Mouse (Mus musculus) ovary, postnatal 10 days (tissue): ENCODE measurements around the gene Samd3.

Experiments
- DNase-seq: peaks from one replicate; pipeline ENCODE4 v3.0.0; 2022; ENCODE audit warnings: low spot score

Gene Samd3

DNA sequence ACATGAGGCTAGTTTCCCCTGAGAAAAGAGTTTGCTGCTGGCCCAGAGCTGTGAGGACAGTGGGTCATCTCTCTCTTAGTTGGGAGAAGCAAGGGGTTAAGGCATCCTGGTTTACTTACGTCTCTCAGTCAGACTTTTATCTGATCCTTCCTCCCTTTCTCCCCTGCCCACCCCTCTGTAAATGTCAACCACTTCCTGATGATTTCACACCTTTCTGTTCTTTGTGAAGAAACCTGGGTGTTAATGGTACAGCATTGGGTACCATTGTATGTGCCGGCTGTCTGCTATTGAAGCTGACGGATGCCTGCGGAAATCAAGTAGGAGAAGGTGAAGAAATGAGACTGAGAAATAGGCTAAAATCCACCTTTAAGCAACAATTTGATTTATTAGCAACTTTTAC, at the start of gene Samd3:
TSS of gene Samd3 (plus strand) at position 220 of the 400 bp plus-strand sequence.
- DNase-seq, result no peak

DNA sequence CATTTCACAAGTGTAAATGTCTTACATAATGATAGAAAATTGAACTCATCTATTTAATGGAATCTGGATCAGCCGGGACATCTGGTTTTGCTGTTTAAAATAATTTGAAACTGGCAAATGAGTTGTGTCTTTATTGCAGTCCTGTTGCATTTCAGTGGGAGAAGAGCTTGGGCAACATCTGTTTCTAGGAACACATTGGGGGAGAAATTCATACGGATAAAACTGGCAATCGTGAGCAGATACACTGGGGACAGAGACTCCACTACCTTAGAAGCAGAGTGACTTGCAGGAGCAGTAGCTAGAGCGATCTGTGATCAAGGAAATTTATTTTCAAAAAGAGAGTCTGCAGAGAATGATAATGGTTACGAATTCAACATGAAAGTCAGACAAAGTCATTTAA, 44.2 kb upstream of the Samd3 start:
- DNase-seq, result no peak

DNA sequence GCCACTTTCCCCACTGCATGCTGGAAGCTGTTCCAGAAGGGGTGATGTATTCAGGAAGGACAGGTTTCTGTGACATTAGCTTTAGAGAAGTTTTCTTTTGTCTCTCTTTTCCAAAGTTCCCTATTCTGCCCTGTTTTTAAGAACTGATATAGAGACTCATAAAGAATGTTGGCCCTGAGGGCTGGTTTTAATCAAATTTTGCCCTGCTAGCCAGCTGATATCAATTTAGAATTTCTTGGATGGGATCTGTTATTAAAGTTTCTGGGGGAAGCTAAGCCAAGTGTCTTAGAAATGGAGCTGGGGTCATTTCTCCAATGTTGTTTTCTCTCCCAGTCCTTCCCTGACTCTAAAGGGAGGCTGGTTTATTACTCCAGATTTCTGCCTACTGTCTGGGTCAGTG, 38.7 kb upstream of the Samd3 start:
- DNase-seq, result no peak

- no peak for DNase-seq
These were observed 34.6 kb upstream of the Samd3 start for GRCm38 (mm10) chr10:26194892-26195291.

DNA sequence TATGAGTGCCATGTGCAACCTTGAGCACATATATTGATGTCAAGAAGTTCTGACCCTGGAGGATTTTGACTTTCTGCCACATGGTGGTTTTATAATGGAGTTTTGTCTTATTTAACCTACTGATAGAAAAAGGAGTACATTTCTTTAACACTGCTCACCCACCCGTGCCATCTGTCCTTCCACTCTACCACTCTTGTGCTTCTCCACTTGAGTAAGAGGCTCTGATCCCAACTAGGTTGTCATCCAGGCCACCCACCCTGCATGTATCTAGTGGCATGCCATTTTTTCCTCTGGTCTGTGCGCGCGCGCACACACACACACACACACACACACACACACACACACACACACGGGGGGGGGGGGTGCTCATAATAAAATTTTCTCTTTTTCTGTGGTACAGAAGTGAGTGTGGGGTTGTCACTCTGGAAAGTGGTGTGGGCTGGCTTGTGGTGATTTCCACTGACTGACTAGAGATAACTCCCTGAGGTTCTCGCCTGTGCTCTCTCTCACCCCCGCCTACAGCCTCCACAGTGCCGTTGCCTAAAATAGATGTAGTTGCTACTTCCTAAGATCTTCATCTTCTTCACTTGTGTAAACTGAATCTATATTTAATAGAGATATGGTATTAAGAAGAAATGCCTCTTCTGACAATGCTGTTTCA, 26.7 kb upstream of the Samd3 start:
- DNase-seq, result no peak

GRCm38 (mm10) chr10:26220729-26221128, 8.8 kb upstream of the Samd3 start:
- DNase-seq, result no peak

DNA sequence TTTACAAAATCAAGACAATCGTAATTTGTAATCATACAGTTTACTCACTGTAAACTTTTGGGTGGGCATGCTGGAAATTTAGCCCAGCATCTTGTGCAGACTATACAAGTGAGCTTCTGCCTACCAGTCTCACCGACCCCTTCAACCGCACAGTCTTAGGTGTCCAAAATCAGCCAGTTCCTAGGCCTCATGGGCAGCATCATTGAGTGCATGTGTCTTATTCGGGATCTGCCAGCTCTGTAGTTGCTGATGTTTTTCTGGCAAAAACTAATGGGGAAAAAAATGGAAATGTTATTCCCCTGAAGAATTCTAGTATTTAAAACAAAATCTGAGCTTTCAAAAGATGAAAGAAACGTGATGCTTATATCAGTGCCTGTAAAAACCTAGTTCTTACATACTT, 3.3 kb upstream of the Samd3 start:
- DNase-seq, result no peak

GRCm38 (mm10) chr10:26226734-26227133, 2.8 kb upstream of the Samd3 start:
- DNase-seq, result no peak

- DNase-seq, result no peak
These were observed 1.3 kb upstream of the Samd3 start for GRCm38 (mm10) chr10:26228187-26228586.

GRCm38 (mm10) chr10:26232071-26232653, 2.7 kb downstream of the Samd3 start:
- DNase-seq, result no peak

- DNase-seq, result no peak
These were observed 9.1 kb downstream of the Samd3 start for GRCm38 (mm10) chr10:26238559-26238958.

GRCm38 (mm10) chr10:26239090-26239489, 9.6 kb downstream of the Samd3 start:
- no peak for DNase-seq

- DNase-seq, result no peak
These were observed 13.7 kb downstream of the Samd3 start for GRCm38 (mm10) chr10:26243203-26243602.

DNA sequence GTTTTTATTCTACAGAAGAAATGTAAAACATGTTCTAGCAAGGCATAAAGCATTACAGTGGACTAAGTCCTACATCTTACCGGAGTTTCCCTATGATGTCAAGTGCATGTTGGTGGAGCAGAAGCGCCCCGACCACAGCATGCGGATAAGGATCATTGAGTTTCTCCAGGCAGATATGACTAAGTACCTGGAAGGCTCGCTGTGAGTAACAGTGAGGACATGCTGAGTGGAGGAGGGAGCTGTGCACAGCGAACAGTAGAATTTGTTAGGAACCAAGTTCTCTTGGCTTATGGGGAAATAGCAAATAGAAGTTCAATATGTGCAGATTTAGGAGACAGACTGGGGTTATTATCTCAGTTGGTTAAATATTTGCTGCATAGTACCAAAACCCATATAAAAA, 15.0 kb downstream of the Samd3 start:
- no peak for DNase-seq

DNA sequence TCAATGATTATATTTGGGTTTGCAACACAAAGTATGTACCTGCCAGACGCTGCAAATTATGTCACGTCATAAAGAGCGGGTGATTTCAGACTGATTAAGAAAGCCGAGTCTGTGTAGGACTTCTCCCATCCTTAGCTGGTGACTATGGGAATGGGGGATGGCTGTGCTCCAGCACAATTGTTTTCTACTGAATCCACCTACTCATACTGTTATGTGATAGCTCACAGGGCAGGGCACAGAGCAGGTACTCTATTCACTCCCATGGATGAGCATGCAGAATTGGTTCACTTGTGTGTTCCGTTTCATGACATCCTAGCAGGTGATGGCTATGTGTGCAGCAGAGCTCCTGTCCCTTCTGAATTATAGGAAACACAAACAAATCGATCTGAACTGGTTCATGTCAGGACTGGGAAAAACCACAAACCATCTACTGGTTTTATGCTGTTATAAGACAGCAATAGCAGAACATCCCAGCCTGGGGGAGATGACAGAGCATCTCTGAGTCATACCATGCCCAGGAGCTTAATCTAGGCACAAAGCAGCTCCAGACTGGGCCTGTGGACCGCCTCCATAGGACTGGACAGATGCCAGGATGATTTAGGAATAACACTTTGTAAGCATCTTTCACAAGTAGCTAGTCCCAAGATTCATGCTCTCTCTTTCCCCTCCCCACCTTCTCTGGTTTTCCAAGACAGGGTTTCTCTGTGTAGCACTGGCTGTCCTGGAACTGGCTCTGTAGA, 20.1 kb downstream of the Samd3 start:
- no peak for DNase-seq

GRCm38 (mm10) chr10:26259908-26260307, 30.4 kb downstream of the Samd3 start:
- DNase-seq, result no peak

DNA sequence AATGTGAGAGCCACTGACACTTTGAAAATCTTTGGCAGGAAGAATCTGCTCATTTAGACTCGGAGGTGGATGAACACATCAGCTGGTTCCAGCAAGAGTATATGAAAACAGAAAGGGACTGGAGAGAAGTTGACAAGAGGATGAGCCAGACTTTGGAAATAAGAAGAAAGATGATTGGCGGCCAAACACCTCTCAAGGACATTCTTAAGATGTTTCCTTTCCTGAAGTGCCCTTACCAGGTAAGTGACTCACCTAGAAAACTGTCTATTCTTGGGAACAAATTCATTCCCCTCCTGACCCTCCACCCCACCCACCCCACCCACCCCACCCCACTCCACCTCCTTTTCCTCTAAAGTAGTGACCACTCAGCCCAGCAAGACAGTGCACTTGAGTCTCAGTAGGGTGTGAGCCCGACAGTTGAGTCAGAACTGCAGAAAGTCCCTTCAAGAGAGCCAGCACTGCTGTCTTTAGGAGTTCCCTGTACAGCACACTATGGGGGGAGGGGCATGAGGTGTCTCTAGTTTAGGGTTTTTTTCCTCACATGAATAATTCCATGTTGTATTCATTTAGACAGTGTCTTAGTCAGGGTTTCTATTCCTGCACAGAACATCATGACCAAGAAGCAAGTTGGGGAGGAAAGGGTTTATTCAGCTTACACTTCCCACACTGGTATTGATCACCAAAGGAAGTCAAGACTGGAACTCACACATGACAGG, 34.4 kb downstream of the Samd3 start:
- no peak for DNase-seq

GRCm38 (mm10) chr10:26275414-26275813, 45.9 kb downstream of the Samd3 start:
- no peak for DNase-seq

DNA sequence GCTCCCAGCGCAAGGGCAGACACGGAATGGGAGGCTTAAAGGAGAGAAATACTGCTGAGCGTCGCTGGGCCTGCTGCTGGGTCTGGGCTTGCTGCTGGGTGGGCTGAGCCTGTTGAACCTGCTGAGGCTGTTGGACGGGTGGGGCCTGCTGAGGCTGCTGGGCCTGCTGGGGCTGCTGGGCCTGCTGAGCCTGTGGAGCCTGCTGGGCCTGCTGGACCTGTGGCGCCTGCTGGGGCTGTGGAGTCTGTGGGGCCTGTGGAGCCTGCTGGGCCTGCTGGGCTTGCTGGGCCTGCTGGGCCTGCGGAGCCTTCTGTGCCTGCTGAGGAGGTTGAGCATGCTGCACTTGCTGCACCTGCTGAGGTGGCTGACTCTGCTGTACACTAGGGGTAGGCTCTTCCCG, 50.5 kb downstream of the Samd3 start:
- DNase-seq, result no peak

DNA sequence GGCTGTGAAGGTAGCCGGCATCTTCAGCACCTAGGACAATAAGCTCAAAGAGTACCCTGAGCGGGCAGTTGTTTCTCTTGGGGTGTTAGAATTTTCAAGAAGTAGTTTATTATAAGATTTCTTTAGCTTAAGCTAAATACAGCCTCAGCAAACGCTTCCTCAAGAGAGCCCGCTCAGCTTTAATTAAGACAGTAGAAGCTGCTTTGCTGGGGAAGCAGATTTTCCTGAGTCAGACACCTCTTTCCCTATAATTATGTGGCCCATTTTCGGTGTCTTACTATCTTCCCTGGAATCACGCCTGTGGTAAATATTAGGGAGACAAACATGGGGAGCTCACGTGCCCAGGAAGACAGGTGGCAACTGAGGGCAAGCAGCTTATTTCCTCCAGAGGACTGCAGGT, 57.6 kb downstream of the Samd3 start:
- no peak for DNase-seq

- no peak for DNase-seq
These were observed 67.7 kb downstream of the Samd3 start for GRCm38 (mm10) chr10:26297200-26297599.

- no peak for DNase-seq
These were observed 68.1 kb downstream of the Samd3 start for GRCm38 (mm10) chr10:26297626-26298025.

DNA sequence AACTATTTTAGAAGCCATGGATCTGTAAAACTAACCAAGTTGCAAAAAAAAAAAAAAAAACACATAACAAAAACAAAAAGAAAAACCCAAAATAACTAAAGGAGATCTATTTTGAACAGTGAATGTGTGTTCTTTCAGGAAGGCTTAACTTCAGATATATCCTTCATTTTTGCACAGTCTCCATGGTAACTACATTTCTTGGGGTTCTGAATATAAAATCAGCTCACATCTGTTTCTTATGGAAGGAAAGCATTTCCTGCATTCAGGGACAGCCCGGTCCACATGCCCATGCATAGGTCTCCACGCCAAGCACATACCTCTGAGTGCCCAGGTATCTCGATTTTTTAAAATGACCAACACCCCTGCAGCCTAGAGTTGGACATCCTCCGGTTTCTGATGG, 72.8 kb downstream of the Samd3 start:
- no peak for DNase-seq
